Mouse (Mus musculus): ENCODE measurements around the gene Mplkip. TPM values are rescaled to one million over a fixed set of nuclear protein-coding genes. Genes with fewer than 3 reads are reported as not detected.
A peak's percentile ranks its signal among the peaks of the same experiment; 100 is the strongest.

Mplkip gene
- polyA plus RNA-seq (2015; fragmentation: Nextera tagmentation; extraction: Ambion mirVana), result 33.9 and 37.3 TPM in 2 replicates

DNA sequence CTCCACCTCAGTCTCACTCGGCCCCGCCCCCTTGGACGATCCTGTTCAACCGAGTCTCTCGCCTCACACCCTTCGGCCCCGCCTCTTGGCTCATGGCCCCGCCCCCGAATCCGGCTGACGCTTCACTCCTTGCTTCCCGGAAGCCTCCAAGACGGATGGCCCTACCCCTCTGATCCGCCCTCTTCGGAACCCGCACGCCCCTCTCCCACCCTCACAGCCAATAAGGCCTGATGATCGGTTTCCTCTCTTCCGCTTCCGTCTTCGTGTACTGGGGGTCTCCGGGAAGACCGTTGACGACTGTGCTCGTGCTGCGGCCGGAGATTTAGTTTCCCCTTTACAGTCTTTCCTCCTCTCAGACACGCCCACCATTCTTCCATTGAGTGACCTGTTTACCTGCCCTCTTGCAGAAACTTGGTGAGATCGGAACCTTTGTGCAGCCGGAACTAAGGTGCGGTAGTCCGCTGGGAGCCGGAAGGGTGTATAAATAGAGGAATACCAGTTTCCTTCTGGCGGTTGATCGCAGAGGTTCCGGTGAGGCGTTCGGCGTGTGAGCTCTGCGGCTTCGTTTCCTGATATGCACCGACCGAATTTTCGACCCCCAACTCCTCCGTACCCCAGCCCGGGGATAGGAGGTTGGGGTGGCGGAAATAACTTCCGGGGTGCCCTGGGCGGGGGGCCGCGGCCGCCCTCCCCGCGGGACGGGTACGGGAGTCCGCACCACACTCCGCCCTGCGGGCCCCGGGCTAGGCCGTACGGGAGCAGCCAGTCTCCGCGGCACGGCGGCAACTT, at the start of gene Mplkip, which contains the start of gene Sugct:
Mplkip (plus strand) TSS at position 282 of the 789 bp plus-strand sequence.
Sugct (minus strand) TSS at position 643 of the 789 bp plus-strand sequence.
- Histone ChIP-seq H3K27me3 (replicated peaks; ENCODE audit: control insufficient read depth, insufficient read depth, low read length) (no peaks in the 10 kb centered on the region), H3K4me2 (ENCODE audit: low read depth, low read length) (peak within 1 kb of the TSS; percentile 74), H3K27ac (ENCODE audit: low read length) (peak within 1 kb of the TSS; percentile 95), H3K36me3 (ENCODE audit: control insufficient read depth, insufficient read depth, low read length) (no peaks in the 10 kb centered on the region), H3K9ac (ENCODE audit: low read depth, low read length) (peak within 1 kb of the TSS; percentile 96), H3K9me3 (ENCODE audit: control insufficient read depth, low read length) (no peaks in the 10 kb centered on the region), H3K4me1 (ENCODE audit: control insufficient read depth, insufficient read depth, low read length) (peaks cover 6% of the 10 kb centered on the region; the same call in 1 of the 2 replicates), H3K4me3 (ENCODE audit: low read length) (peak within 1 kb of the TSS; percentile 76)
- ATAC-seq, result peak; percentile 98
- WGBS, result under 1% methylated on average over 66 of the region's 66 CpGs

DNA sequence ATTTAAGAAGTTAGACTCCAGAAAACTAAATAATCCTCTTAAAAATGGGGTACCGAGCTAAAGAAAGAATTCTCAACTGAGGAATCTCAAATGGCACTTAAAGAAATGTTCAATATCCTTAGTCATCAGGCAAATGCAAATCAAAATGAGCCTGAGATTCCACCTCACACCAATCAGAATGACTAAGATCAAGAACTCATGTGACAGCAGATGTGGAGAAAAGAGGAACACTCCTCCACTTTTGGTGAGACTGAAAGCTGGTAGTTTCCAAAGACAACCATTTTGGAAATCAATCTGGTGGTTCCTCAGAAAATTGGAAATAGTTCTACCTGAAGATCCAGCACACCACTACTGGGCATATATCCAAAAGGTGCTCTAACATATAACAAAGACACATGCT, 27.6 kb upstream of the Mplkip start:
- Histone ChIP-seq H3K9ac (ENCODE audit: low read depth, low read length) (no peak overlapping the region), H3K4me2 (ENCODE audit: low read depth, low read length) (no peak overlapping the region), H3K36me3 (ENCODE audit: control insufficient read depth, insufficient read depth, low read length) (no peaks in the 10 kb centered on the region), H3K27ac (ENCODE audit: low read length) (no peak overlapping the region), H3K9me3 (ENCODE audit: control insufficient read depth, low read length) (no peaks in the 10 kb centered on the region), H3K4me1 (ENCODE audit: control insufficient read depth, insufficient read depth, low read length) (no peaks in the 10 kb centered on the region), H3K27me3 (replicated peaks; ENCODE audit: control insufficient read depth, insufficient read depth, low read length) (no peaks in the 10 kb centered on the region), H3K4me3 (ENCODE audit: low read length) (no peak overlapping the region)
- ATAC-seq, result no peak
- WGBS, result 79% methylated on average over 1 of the region's 1 CpGs

DNA sequence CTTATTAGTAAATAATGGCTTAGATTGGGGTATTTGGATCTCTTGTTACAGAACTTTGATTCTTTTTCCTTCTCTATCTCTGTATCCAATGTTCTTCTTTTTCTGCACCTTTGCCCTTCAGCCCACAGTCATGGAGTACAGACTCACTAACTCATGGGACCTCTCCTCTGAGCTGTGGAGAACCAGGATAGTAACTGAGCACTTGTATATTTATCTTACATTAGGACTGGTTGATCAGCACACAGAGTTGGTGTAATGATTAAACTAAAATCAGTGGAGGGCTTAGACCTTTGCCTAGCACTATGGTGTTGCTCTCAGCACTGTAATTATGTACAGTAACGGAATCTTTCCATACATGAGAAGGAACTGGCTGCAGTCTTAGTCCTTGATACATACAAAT, 23.9 kb upstream of the Mplkip start:
- Histone ChIP-seq H3K9ac (ENCODE audit: low read depth, low read length) (no peak overlapping the region), H3K36me3 (ENCODE audit: control insufficient read depth, insufficient read depth, low read length) (no peaks in the 10 kb centered on the region), H3K27ac (ENCODE audit: low read length) (no peak overlapping the region), H3K4me3 (ENCODE audit: low read length) (no peak overlapping the region), H3K27me3 (replicated peaks; ENCODE audit: control insufficient read depth, insufficient read depth, low read length) (no peaks in the 10 kb centered on the region), H3K4me1 (ENCODE audit: control insufficient read depth, insufficient read depth, low read length) (no peaks in the 10 kb centered on the region), H3K9me3 (ENCODE audit: control insufficient read depth, low read length) (no peaks in the 10 kb centered on the region), H3K4me2 (ENCODE audit: low read depth, low read length) (no peak overlapping the region)
- WGBS, result 62% methylated on average over 1 of the region's 1 CpGs
- peak; percentile 44; the same call in 1 of the 2 replicates for ATAC-seq

DNA sequence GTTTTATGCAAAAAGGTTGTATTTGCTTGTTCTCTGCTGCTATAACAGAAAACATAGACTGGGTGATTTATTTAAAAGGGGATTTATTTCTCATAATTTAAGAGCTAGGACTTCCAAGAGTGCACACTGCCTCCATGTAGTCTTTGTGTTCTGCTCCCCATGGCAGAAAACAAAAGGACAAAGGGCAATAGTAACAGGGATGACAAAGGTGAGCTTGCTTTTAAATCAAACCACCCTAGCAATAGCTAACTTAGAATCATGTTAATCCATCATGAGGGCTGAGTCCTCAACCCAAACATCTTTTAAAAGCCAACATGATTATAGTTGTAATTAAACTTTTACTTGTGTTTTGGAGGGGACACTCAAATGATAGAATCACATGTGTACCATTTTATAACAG, 5.5 kb upstream of the Mplkip start:
- Histone ChIP-seq H3K36me3 (ENCODE audit: control insufficient read depth, insufficient read depth, low read length) (no peaks in the 10 kb centered on the region), H3K4me2 (ENCODE audit: low read depth, low read length) (no peak overlapping the region), H3K27ac (ENCODE audit: low read length) (no peak overlapping the region), H3K4me3 (ENCODE audit: low read length) (no peak overlapping the region), H3K4me1 (ENCODE audit: control insufficient read depth, insufficient read depth, low read length) (peaks cover 3% of the 10 kb centered on the region), H3K9me3 (ENCODE audit: control insufficient read depth, low read length) (no peaks in the 10 kb centered on the region), H3K27me3 (replicated peaks; ENCODE audit: control insufficient read depth, insufficient read depth, low read length) (no peaks in the 10 kb centered on the region), H3K9ac (ENCODE audit: low read depth, low read length) (no peak overlapping the region)
- ATAC-seq, result no peak

DNA sequence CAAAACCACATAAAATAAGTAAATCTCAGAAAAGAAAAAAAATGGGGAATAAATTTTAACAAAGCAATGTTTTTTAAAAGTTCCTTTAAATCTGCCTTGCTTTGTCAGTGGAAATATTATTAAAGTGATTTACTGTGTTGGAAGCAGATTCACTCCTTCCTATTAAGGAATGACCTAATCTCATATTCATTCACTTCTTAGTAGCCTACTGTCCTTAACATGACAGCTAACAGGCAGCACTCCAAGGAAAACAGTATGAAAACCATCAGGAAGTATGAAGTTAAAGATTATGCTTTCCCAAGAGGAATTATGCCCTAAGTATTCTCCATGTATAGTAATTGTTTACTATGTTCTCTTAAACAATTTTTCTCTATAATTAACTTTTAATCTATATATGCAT, 4.3 kb upstream of the Mplkip start:
- ATAC-seq, result no peak
- Histone ChIP-seq H3K4me1 (ENCODE audit: control insufficient read depth, insufficient read depth, low read length) (peaks cover 3% of the 10 kb centered on the region), H3K4me3 (ENCODE audit: low read length) (no peak overlapping the region), H3K27ac (ENCODE audit: low read length) (no peak overlapping the region), H3K36me3 (ENCODE audit: control insufficient read depth, insufficient read depth, low read length) (no peaks in the 10 kb centered on the region), H3K9me3 (ENCODE audit: control insufficient read depth, low read length) (no peaks in the 10 kb centered on the region), H3K4me2 (ENCODE audit: low read depth, low read length) (no peak overlapping the region), H3K27me3 (replicated peaks; ENCODE audit: control insufficient read depth, insufficient read depth, low read length) (no peaks in the 10 kb centered on the region), H3K9ac (ENCODE audit: low read depth, low read length) (no peak overlapping the region)

DNA sequence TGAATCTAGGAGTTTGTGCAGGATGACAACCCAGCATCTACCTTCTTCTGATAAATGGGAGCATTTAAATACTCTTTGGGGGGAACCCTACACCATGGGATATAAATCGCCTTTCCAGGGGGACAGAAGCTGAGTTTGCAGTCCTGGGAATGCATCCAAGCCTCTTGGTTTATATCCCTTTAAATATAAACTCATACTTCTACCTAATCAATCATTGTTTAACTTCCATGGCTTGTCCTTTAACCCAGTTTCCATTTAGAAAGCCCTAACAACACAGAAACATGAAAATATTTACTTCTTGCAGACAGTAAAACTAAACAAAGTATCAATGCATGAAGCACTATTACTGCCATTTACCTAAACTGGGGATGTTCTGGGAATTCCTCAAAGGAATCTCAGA, 3.6 kb upstream of the Mplkip start:
- H3K27ac ChIP-seq (ENCODE audit: low read length), result no peak overlapping the region

DNA sequence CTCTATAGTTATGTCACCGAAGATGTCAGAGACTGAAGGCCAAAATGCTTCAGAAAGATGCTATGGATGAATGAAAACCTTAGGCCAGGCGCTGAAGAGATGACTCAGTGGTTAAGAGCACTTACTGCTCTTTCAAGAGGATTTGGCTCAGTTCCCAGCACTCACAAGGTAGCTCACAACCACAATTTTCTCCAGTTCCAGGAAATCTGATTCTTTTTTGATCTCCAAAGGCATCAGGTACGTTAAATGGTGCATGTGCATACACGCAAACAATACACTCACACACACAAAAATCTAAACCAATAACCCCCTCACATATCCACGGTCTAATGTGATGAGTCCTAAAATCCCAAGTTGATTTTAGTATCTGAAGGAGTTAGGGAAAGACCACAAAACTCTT, 1.2 kb upstream of the Mplkip start:
- Histone ChIP-seq H3K4me3 (ENCODE audit: low read length) (peak overlapping the region; percentile 18; the same call in 1 of the 2 replicates), H3K27me3 (replicated peaks; ENCODE audit: control insufficient read depth, insufficient read depth, low read length) (no peaks in the 10 kb centered on the region), H3K9me3 (ENCODE audit: control insufficient read depth, low read length) (no peaks in the 10 kb centered on the region), H3K4me1 (ENCODE audit: control insufficient read depth, insufficient read depth, low read length) (peaks cover 9% of the 10 kb centered on the region), H3K36me3 (ENCODE audit: control insufficient read depth, insufficient read depth, low read length) (no peaks in the 10 kb centered on the region), H3K9ac (ENCODE audit: low read depth, low read length) (no peak overlapping the region), H3K27ac (ENCODE audit: low read length) (no peak overlapping the region), H3K4me2 (ENCODE audit: low read depth, low read length) (peak overlapping the region; percentile 32; the same call in 1 of the 2 replicates)
- 61% methylated on average over 5 of the region's 5 CpGs for WGBS
- no peak for ATAC-seq

More for the DNA sequence above, 3.6 kb upstream of the Mplkip start:
- Histone ChIP-seq H3K9ac (ENCODE audit: low read depth, low read length) (no peak overlapping the region), H3K4me2 (ENCODE audit: low read depth, low read length) (no peak overlapping the region), H3K9me3 (ENCODE audit: control insufficient read depth, low read length) (no peaks in the 10 kb centered on the region), H3K4me1 (ENCODE audit: control insufficient read depth, insufficient read depth, low read length) (peaks cover 3% of the 10 kb centered on the region), H3K36me3 (ENCODE audit: control insufficient read depth, insufficient read depth, low read length) (no peaks in the 10 kb centered on the region), H3K4me3 (ENCODE audit: low read length) (no peak overlapping the region), H3K27me3 (replicated peaks; ENCODE audit: control insufficient read depth, insufficient read depth, low read length) (no peaks in the 10 kb centered on the region)
- 58% methylated on average over 1 of the region's 1 CpGs for WGBS
- ATAC-seq, result no peak

DNA sequence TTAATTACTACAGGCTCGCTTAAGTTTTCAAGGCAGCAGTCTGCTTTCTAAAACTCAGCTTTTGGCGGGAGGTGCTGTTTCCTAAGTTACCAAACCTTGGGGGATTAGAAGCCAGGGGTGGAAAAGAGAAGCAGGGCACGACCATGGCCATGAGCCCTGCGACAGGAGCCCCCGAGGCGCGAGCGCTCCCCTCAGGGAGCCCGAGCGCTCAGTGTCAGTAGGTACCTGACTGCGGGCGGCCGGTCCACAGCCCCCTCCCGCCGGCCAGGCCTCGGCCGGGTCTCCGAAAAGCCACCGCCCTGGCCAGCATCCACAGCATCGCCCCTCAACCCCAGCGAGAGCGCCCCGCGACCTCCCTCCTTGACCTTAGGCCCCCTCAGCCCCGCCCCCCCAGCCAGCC, 578 bp upstream of the Mplkip start:
- Histone ChIP-seq H3K36me3 (ENCODE audit: control insufficient read depth, insufficient read depth, low read length) (no peaks in the 10 kb centered on the region), H3K27me3 (replicated peaks; ENCODE audit: control insufficient read depth, insufficient read depth, low read length) (no peaks in the 10 kb centered on the region), H3K4me1 (ENCODE audit: control insufficient read depth, insufficient read depth, low read length) (peaks cover 9% of the 10 kb centered on the region), H3K9me3 (ENCODE audit: control insufficient read depth, low read length) (no peaks in the 10 kb centered on the region), H3K4me3 (ENCODE audit: low read length) (peak overlapping the region; percentile 71), H3K4me2 (ENCODE audit: low read depth, low read length) (peak overlapping the region; percentile 59), H3K9ac (ENCODE audit: low read depth, low read length) (peak overlapping the region; percentile 80), H3K27ac (ENCODE audit: low read length) (peak overlapping the region; percentile 84)
- 0% methylated on average over 24 of the region's 25 CpGs for WGBS
- ATAC-seq, result peak; percentile 74

DNA sequence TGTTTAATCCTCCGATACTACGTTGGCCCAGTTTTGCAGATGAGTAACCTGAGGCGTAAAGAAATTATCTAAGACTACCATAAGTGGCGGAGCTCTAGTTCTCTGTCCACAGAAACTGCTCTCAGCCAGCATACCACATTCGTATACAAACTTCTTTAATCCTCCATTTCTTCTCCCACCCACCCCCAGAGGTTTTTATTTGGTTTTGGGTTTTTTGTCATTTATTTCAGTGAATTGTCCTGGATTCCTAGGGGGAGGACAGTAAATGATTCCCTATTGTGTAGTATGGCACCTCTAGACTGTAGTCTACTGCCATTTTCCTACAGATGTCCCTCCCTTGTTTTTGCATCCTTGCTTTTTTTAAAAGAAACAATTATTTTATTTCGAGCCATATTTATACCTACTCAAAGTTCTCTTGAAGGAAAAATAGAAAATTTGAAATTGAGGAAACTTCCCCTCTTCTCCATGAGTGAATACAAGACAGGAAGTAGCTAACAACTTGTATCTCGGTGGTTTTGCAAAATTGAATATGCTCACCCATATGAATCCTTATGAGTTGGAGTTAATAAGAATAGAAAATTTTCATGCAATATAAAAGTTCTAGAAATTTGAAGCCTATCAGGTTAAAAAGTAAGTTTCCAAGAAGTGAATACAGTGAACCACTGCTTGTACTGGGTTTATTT, 1.0 kb downstream of the Mplkip start:
- ATAC-seq, result no peak
- Histone ChIP-seq H3K9ac (ENCODE audit: low read depth, low read length) (peak overlapping the region; percentile 96), H3K36me3 (ENCODE audit: control insufficient read depth, insufficient read depth, low read length) (no peaks in the 10 kb centered on the region), H3K4me2 (ENCODE audit: low read depth, low read length) (peak overlapping the region; percentile 74), H3K27ac (ENCODE audit: low read length) (peak overlapping the region; percentile 95), H3K9me3 (ENCODE audit: control insufficient read depth, low read length) (no peaks in the 10 kb centered on the region), H3K4me3 (ENCODE audit: low read length) (peak overlapping the region; percentile 76), H3K4me1 (ENCODE audit: control insufficient read depth, insufficient read depth, low read length) (peaks cover 6% of the 10 kb centered on the region; the same call in 1 of the 2 replicates), H3K27me3 (replicated peaks; ENCODE audit: control insufficient read depth, insufficient read depth, low read length) (no peaks in the 10 kb centered on the region)
- WGBS, result 11% methylated on average over 7 of the region's 7 CpGs

Measured in intestine, embryonic 16.5 days (tissue).